Mouse (Mus musculus) cortical plate, adult 2 months (tissue): ENCODE data around the gene Dennd4b.

Experiments
- CTCF ChIP-seq: fragments of 200-500 bp; IDR thresholded peaks from 2 replicates; pipeline ENCODE4 v1.5.1; 2011; ENCODE audit warnings: mild to moderate bottlenecking, control low read depth, low read length; ENCODE audit not compliant: insufficient read depth; ENCODE audit errors: extremely low read depth
- POLR2A ChIP-seq: fragments of 200-500 bp; IDR thresholded peaks from 2 replicates; pipeline ENCODE4 v1.6.1; 2011; ENCODE audit warnings: mild to moderate bottlenecking, low read length, control low read depth; ENCODE audit not compliant: insufficient read depth; ENCODE audit errors: extremely low read depth

GRCm38 (mm10) chr3:90275286-90275685 is 10.3 kb downstream of the Dennd4b start:
- TF ChIP-seq POLR2A (no peak), CTCF (no peak)
